In genomic region chr11:70765776-70766445, GRCm38 (mm10) we compare ENCODE assay signal across 11 mouse cellular contexts. TPM values are rescaled to one million over a fixed set of nuclear protein-coding genes. Genes with fewer than 3 reads are reported as not detected.
DNase-seq lines count a peak whose midpoint lies in the region; ATAC-seq and TF ChIP-seq lines count a peak whose summit lies in the region.
"Had no signal": no experiment of that assay in that cellular context is flagged by ENCODE, and none has a peak within 500 bp of the region (broad histone marks: within the 10 kb centered on the region; RNA-seq: fewer than 3 reads in every experiment).

No protein-coding gene starts in this region.

- ATAC-seq in CD4-positive, CD25-positive, alpha-beta regulatory T cell, adult 4 months: peak; percentile 48
- no peak for ATAC-seq in hindbrain, embryonic 14.5 days (ENCODE audit: low FRiP score)
- ATAC-seq in midbrain, embryonic 16.5 days: no peak
- ATAC-seq: Patski had no signal

- DNase-seq in kidney, adult 2 months: peak; percentile 50
- DNase-seq in kidney, adult 11 months: no peak
- DNase-seq in heart, adult 9 months (ENCODE audit: low spot score in 2 of 2): peak; percentile 50 to 57
- peak; percentile 50 to 55 for DNase-seq in kidney, postnatal 25 days
- no peak for DNase-seq in left cerebral cortex, adult 2 months (ENCODE audit: extremely low spot score in 1 of 2, low spot score in 2 of 2)
- DNase-seq in hindbrain, embryonic 14.5 days (ENCODE audit: low spot score): no peak

- no peak overlapping the region for H3K4me2 ChIP-seq in hindbrain, embryonic 14.5 days (replicated peaks)
- no peak overlapping the region for H3K4me2 ChIP-seq in midbrain, embryonic 16.5 days (ENCODE audit: low read length)

- H3K27me3 ChIP-seq in kidney, adult 2 months (replicated peaks; ENCODE audit: control insufficient read depth, insufficient read depth, low read length): no peaks in the 10 kb centered on the region
- no peaks in the 10 kb centered on the region for H3K27me3 ChIP-seq in hindbrain, embryonic 14.5 days (ENCODE audit: control insufficient read depth, insufficient read depth, low read length)
- no peaks in the 10 kb centered on the region for H3K27me3 ChIP-seq in midbrain, embryonic 16.5 days (ENCODE audit: control insufficient read depth, insufficient read depth, low read depth, low read length)
- H3K27me3 ChIP-seq: Patski had no signal

- peaks cover 2% of the 10 kb centered on the region; the same call in 1 of the 2 replicates for H3K36me3 ChIP-seq in kidney, adult 2 months (ENCODE audit: control insufficient read depth, insufficient read depth, low read length)
- H3K36me3 ChIP-seq in hindbrain, embryonic 14.5 days (replicated peaks; ENCODE audit: control insufficient read depth, insufficient read depth): peaks cover 8% of the 10 kb centered on the region
- H3K36me3 ChIP-seq in midbrain, embryonic 16.5 days (ENCODE audit: control insufficient read depth, insufficient read depth, low read length): peaks cover 9% of the 10 kb centered on the region; the same call in 1 of the 2 replicates

- H3K4me3 ChIP-seq in kidney, adult 2 months (ENCODE audit: insufficient read depth, low read depth, low read length): no peak overlapping the region
- H3K4me3 ChIP-seq in left cerebral cortex, adult 2 months: no peak overlapping the region
- no peak overlapping the region for H3K4me3 ChIP-seq in hindbrain, embryonic 14.5 days (replicated peaks; ENCODE audit: low read length)
- H3K4me3 ChIP-seq in midbrain, embryonic 16.5 days (ENCODE audit: low read depth, low read length): no peak overlapping the region

- TF ChIP-seq POLR2A in kidney, adult 2 months (IDR thresholded peaks at IDR 0.05; ENCODE audit: low read depth, low read length): no peak

- H3K27ac ChIP-seq in kidney, adult 2 months (ENCODE audit: insufficient read depth, low read depth, low read length): no peak overlapping the region
- H3K27ac ChIP-seq in left cerebral cortex, adult 2 months: no peak overlapping the region
- no peak overlapping the region for H3K27ac ChIP-seq in hindbrain, embryonic 14.5 days
- no peak overlapping the region for H3K27ac ChIP-seq in midbrain, embryonic 16.5 days (ENCODE audit: low read length)

- H3K9me3 ChIP-seq in hindbrain, embryonic 14.5 days (ENCODE audit: control insufficient read depth, low read length): no peaks in the 10 kb centered on the region
- H3K9me3 ChIP-seq in midbrain, embryonic 16.5 days (replicated peaks; ENCODE audit: control insufficient read depth, low read length, poor library complexity, severe bottlenecking): no peaks in the 10 kb centered on the region

- intact Hi-C loops in left cerebral cortex, adult 2 months (cut with DNase I): no loop called here

- WGBS in kidney, adult 2 months: 52% methylated on average over 16 of the region's 16 CpGs
- 88% methylated on average over 16 of the region's 16 CpGs for WGBS in hindbrain, embryonic 14.5 days
- WGBS in midbrain, embryonic 16.5 days: 86% methylated on average over 16 of the region's 16 CpGs

- no peak overlapping the region for H3K9ac ChIP-seq in hindbrain, embryonic 14.5 days
- H3K9ac ChIP-seq in midbrain, embryonic 16.5 days (ENCODE audit: low read depth, low read length): no peak overlapping the region

- H3K4me1 ChIP-seq in kidney, adult 2 months (ENCODE audit: control insufficient read depth, insufficient read depth, low read length): peaks cover 6% of the 10 kb centered on the region; the same call in 1 of the 2 replicates
- peaks cover 18% of the 10 kb centered on the region for H3K4me1 ChIP-seq in hindbrain, embryonic 14.5 days (replicated peaks; ENCODE audit: control insufficient read depth, insufficient read depth, low read length)
- H3K4me1 ChIP-seq in midbrain, embryonic 16.5 days (ENCODE audit: control insufficient read depth, insufficient read depth, low read length): peaks cover 11% of the 10 kb centered on the region

- no peak for TF ChIP-seq CTCF in kidney, adult 2 months (conservative IDR thresholded peaks at IDR 0.05; ENCODE audit: insufficient read depth, insufficient read length, low read depth, low read length)
- TF ChIP-seq CTCF in left cerebral cortex, adult 2 months (IDR thresholded peaks at IDR 0.05): no peak

RNA-seq across cellular contexts. Expression of gene Zfp3, which starts 1.9 kb away (rescaled TPM):
- 1.7 and 2.4 TPM in 2 replicates for polyA plus RNA-seq in kidney, adult 2 months (2012; rRNA removed)
- 1 to 10 TPM; 4.0 to 5.3 TPM for polyA plus RNA-seq in CD4-positive, CD25-positive, alpha-beta regulatory T cell, adult 4 months (2017; shearing (Covaris generic))
- 10 to 100 TPM; 18.2 to 19.5 TPM for total RNA-seq in left cerebral cortex, adult 2 months (2021)
- 16.9 and 18.1 TPM in 2 replicates for polyA plus RNA-seq in hindbrain, embryonic 14.5 days (2014; fragmentation: Nextera tagmentation; extraction: Ambion mirVana)
- polyA plus RNA-seq in midbrain, embryonic 16.5 days (2015; fragmentation: Nextera tagmentation; extraction: Ambion mirVana): 14.6 and 17.4 TPM in 2 replicates

RNA-seq across cellular contexts. Expression of gene Scimp, which starts 46.5 kb away (rescaled TPM):
- polyA plus RNA-seq in kidney, adult 2 months (2012; rRNA removed): 1.7 and 2.4 TPM in 2 replicates
- polyA plus RNA-seq in CD4-positive, CD25-positive, alpha-beta regulatory T cell, adult 4 months (2017; shearing (Covaris generic)): under 1 TPM in 1 of 2 experiments, not detected in 1; 0.81 TPM
- not detected for total RNA-seq in left cerebral cortex, adult 2 months (2021)
- polyA plus RNA-seq in hindbrain, embryonic 14.5 days (2014; fragmentation: Nextera tagmentation; extraction: Ambion mirVana): not detected in 2 replicates
- not detected in 2 replicates for polyA plus RNA-seq in midbrain, embryonic 16.5 days (2015; fragmentation: Nextera tagmentation; extraction: Ambion mirVana)
- total RNA-seq: common myeloid progenitor, adult 5-6 weeks; left cerebral cortex, postnatal 36 days had no signal

Comparison
In these comparisons a context has a peak if more than half of its experiments do, and no peak if none do; other contexts are left out.
1. DNase-seq: peak in kidney, adult 2 months (single experiment), heart, adult 9 months (2 of 2) and kidney, postnatal 25 days (2 of 2); none in kidney, adult 11 months (single experiment), left cerebral cortex, adult 2 months (0 of 2) and hindbrain, embryonic 14.5 days (single experiment).